Mouse (Mus musculus): ENCODE measurements at regions not wholly inside any gene's neighbourhood (a gene's known extent, or its start where the extent isn't known, plus 50 kb on each side); places are given as distances from the start of the nearest gene placed in this dataset.

GRCm38 (mm10) chr1:127103664-127104063 lies 101.2 kb upstream of the Mgat5 start:
- Histone ChIP-seq H3K9me3 (replicated peaks; ENCODE audit: low read length) (no peaks in the 10 kb centered on the region), H3K27me3 (ENCODE audit: insufficient read depth, low read length) (no peaks in the 10 kb centered on the region), H3K4me1 (replicated peaks; ENCODE audit: insufficient read depth, low read length) (no peaks in the 10 kb centered on the region), H3K36me3 (ENCODE audit: insufficient read depth, low read length) (no peaks in the 10 kb centered on the region), H3K4me3 (replicated peaks; ENCODE audit: low read depth, low read length) (no peak overlapping the region), H3K9ac (ENCODE audit: low read depth, low read length) (no peak overlapping the region), H3K27ac (no peak overlapping the region), H3K4me2 (ENCODE audit: low read length) (no peak overlapping the region)
- DNase-seq (ENCODE audit: low spot score) (no peak), ATAC-seq (replicated peaks; ENCODE audit: low FRiP score, low read depth) (no peak)
- 13% methylated on average over 2 of the region's 2 CpGs for WGBS
- no peak for TF ChIP-seq CTCF (IDR thresholded peaks at IDR 0.05; ENCODE audit: low read depth)

- TF ChIP-seq CTCF (IDR thresholded peaks at IDR 0.05; ENCODE audit: low read depth) = no peak
- no peaks in the 10 kb centered on the region for H3K9me3 ChIP-seq (replicated peaks; ENCODE audit: low read length)
- H3K4me1 ChIP-seq (replicated peaks; ENCODE audit: insufficient read depth, low read length) = no peaks in the 10 kb centered on the region
- ATAC-seq (replicated peaks; ENCODE audit: low FRiP score, low read depth) = no peak
- H3K27me3 ChIP-seq (ENCODE audit: insufficient read depth, low read length) = no peaks in the 10 kb centered on the region
- no peak overlapping the region for H3K4me3 ChIP-seq (replicated peaks; ENCODE audit: low read depth, low read length)
- DNase-seq (ENCODE audit: low spot score) = no peak
- H3K36me3 ChIP-seq (ENCODE audit: insufficient read depth, low read length) = no peaks in the 10 kb centered on the region
- no peak overlapping the region for H3K9ac ChIP-seq (ENCODE audit: low read depth, low read length)
- H3K4me2 ChIP-seq (ENCODE audit: low read length) = no peak overlapping the region
- H3K27ac ChIP-seq = no peak overlapping the region
Observed at GRCm38 (mm10) chr1:127098871-127099420, 105.9 kb upstream of the Mgat5 start.

- no peaks in the 10 kb centered on the region for H3K4me1 ChIP-seq (replicated peaks; ENCODE audit: insufficient read depth, low read length)
- H3K4me2 ChIP-seq (ENCODE audit: low read length) = no peak overlapping the region
- H3K27ac ChIP-seq = no peak overlapping the region
- no peak overlapping the region for H3K4me3 ChIP-seq (replicated peaks; ENCODE audit: low read depth, low read length)
- no peaks in the 10 kb centered on the region for H3K36me3 ChIP-seq (ENCODE audit: insufficient read depth, low read length)
- H3K9ac ChIP-seq (ENCODE audit: low read depth, low read length) = no peak overlapping the region
- TF ChIP-seq CTCF (IDR thresholded peaks at IDR 0.05; ENCODE audit: low read depth) = no peak
- no peak for ATAC-seq (replicated peaks; ENCODE audit: low FRiP score, low read depth)
- no peak for DNase-seq (ENCODE audit: low spot score)
- no peaks in the 10 kb centered on the region for H3K27me3 ChIP-seq (ENCODE audit: insufficient read depth, low read length)
- H3K9me3 ChIP-seq (replicated peaks; ENCODE audit: low read length) = no peaks in the 10 kb centered on the region; the same call in 1 of the 2 replicates
Observed at GRCm38 (mm10) chr1:127087616-127088015, 117.2 kb upstream of the Mgat5 start.

GRCm38 (mm10) chr1:127085988-127086387 lies 118.8 kb upstream of the Mgat5 start:
- H3K9ac ChIP-seq (ENCODE audit: low read depth, low read length) = no peak overlapping the region
- H3K4me3 ChIP-seq (replicated peaks; ENCODE audit: low read depth, low read length) = no peak overlapping the region
- DNase-seq (ENCODE audit: low spot score) = no peak
- H3K4me2 ChIP-seq (ENCODE audit: low read length) = no peak overlapping the region
- 75% methylated on average over 4 of the region's 4 CpGs for WGBS
- H3K36me3 ChIP-seq (ENCODE audit: insufficient read depth, low read length) = no peaks in the 10 kb centered on the region
- H3K27me3 ChIP-seq (ENCODE audit: insufficient read depth, low read length) = no peaks in the 10 kb centered on the region
- TF ChIP-seq CTCF (IDR thresholded peaks at IDR 0.05; ENCODE audit: low read depth) = no peak
- H3K4me1 ChIP-seq (replicated peaks; ENCODE audit: insufficient read depth, low read length) = no peaks in the 10 kb centered on the region
- no peak for ATAC-seq (replicated peaks; ENCODE audit: low FRiP score, low read depth)
- no peaks in the 10 kb centered on the region; the same call in 1 of the 2 replicates for H3K9me3 ChIP-seq (replicated peaks; ENCODE audit: low read length)
- H3K27ac ChIP-seq = no peak overlapping the region

GRCm38 (mm10) chr1:127083761-127084308 lies 121.0 kb upstream of the Mgat5 start:
- ATAC-seq (replicated peaks; ENCODE audit: low FRiP score, low read depth) (no peak), DNase-seq (ENCODE audit: low spot score) (no peak)
- Histone ChIP-seq H3K4me1 (replicated peaks; ENCODE audit: insufficient read depth, low read length) (no peaks in the 10 kb centered on the region), H3K27ac (no peak overlapping the region), H3K4me3 (replicated peaks; ENCODE audit: low read depth, low read length) (no peak overlapping the region), H3K27me3 (ENCODE audit: insufficient read depth, low read length) (no peaks in the 10 kb centered on the region), H3K9me3 (replicated peaks; ENCODE audit: low read length) (no peaks in the 10 kb centered on the region), H3K4me2 (ENCODE audit: low read length) (no peak overlapping the region), H3K9ac (ENCODE audit: low read depth, low read length) (no peak overlapping the region), H3K36me3 (ENCODE audit: insufficient read depth, low read length) (no peaks in the 10 kb centered on the region)
- no peak for TF ChIP-seq CTCF (IDR thresholded peaks at IDR 0.05; ENCODE audit: low read depth)
- 74% methylated on average over 3 of the region's 3 CpGs for WGBS

- no peak overlapping the region for H3K9ac ChIP-seq (ENCODE audit: low read depth, low read length)
- H3K4me2 ChIP-seq (ENCODE audit: low read length) = no peak overlapping the region
- no peak overlapping the region for H3K27ac ChIP-seq
- H3K27me3 ChIP-seq (ENCODE audit: insufficient read depth, low read length) = no peaks in the 10 kb centered on the region
- H3K9me3 ChIP-seq (replicated peaks; ENCODE audit: low read length) = no peaks in the 10 kb centered on the region
- no peak for TF ChIP-seq CTCF (IDR thresholded peaks at IDR 0.05; ENCODE audit: low read depth)
- 81% methylated on average over 4 of the region's 4 CpGs for WGBS
- ATAC-seq (replicated peaks; ENCODE audit: low FRiP score, low read depth) (no peak), DNase-seq (ENCODE audit: low spot score) (no peak)
- H3K36me3 ChIP-seq (ENCODE audit: insufficient read depth, low read length) = no peaks in the 10 kb centered on the region
- no peak overlapping the region for H3K4me3 ChIP-seq (replicated peaks; ENCODE audit: low read depth, low read length)
- no peaks in the 10 kb centered on the region for H3K4me1 ChIP-seq (replicated peaks; ENCODE audit: insufficient read depth, low read length)
Observed at GRCm38 (mm10) chr1:127079012-127079411, 125.8 kb upstream of the Mgat5 start.

- Histone ChIP-seq H3K9me3 (replicated peaks; ENCODE audit: low read length) (no peaks in the 10 kb centered on the region), H3K4me3 (replicated peaks; ENCODE audit: low read depth, low read length) (no peak overlapping the region), H3K4me1 (replicated peaks; ENCODE audit: insufficient read depth, low read length) (no peaks in the 10 kb centered on the region), H3K27ac (no peak overlapping the region), H3K27me3 (ENCODE audit: insufficient read depth, low read length) (no peaks in the 10 kb centered on the region), H3K36me3 (ENCODE audit: insufficient read depth, low read length) (no peaks in the 10 kb centered on the region), H3K9ac (ENCODE audit: low read depth, low read length) (no peak overlapping the region), H3K4me2 (ENCODE audit: low read length) (no peak overlapping the region)
- DNase-seq (ENCODE audit: low spot score) = no peak
- WGBS = 70% methylated on average over 2 of the region's 2 CpGs
- no peak for TF ChIP-seq CTCF (IDR thresholded peaks at IDR 0.05; ENCODE audit: low read depth)
- no peak for ATAC-seq (replicated peaks; ENCODE audit: low FRiP score, low read depth)
Observed at GRCm38 (mm10) chr1:127062430-127062829, 142.4 kb upstream of the Mgat5 start.

Measured in kidney, postnatal 0 days (tissue).